Mouse (Mus musculus): ENCODE results near the gene Rap1a.

DNA sequence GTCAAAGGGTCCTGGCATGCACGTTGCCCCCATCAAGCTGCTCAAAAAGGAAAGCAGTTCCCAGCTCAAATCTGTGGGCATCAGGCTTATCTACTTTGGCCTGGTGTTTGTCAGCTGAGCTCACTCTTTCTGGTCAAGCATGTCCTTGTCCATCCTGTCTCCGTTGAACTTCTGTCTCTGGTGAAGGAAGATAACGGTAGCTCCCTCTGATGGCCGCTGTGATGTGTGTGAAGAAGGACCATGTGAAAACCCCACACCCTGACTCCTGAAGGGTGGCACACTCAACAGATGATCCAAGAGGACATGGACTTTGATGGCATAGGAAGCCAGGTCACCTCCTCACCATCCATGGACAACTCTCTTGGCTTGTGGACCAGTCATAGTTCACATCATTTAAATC, 82.4 kb downstream of the Rap1a start:
- TF ChIP-seq CHD2 (IDR thresholded peaks at IDR 0.05; ENCODE audit: low read length) (no peak), UBTF (IDR thresholded peaks at IDR 0.05; ENCODE audit: borderline replicate concordance, insufficient read depth, low read depth, low read length) (no peak), CTCF (IDR thresholded peaks at IDR 0.05 in 2 of 3, conservative IDR thresholded peaks at IDR 0.05 in 1 of 3; ENCODE audit: control insufficient read depth in 1 of 3, insufficient read depth in 1 of 3, low read depth in 2 of 3, low read length in 3 of 3, poor library complexity in 1 of 3, severe bottlenecking in 1 of 3) (0 out of 6 replicates have a peak, but pooled peaks of 1 of the 3 experiments have one; percentile 1), MAFK (IDR thresholded peaks at IDR 0.05; ENCODE audit: borderline replicate concordance, low read depth, low read length) (no peak), KAT2A (conservative IDR thresholded peaks at IDR 0.05; ENCODE audit: low read depth, low read length) (no peak), EP300 (IDR thresholded peaks at IDR 0.05; ENCODE audit: low read depth in 1 of 2, low read length in 2 of 2) (no peak), POLR2A (IDR thresholded peaks at IDR 0.05; ENCODE audit: control insufficient read depth in 1 of 2, insufficient read depth in 1 of 2, low read depth in 1 of 2, low read length in 2 of 2, poor library complexity in 1 of 2) (no peak), MYB (IDR thresholded peaks at IDR 0.05; ENCODE audit: low read depth, low read length) (no peak), GATA1 (IDR thresholded peaks at IDR 0.05; ENCODE audit: low read depth, low read length) (no peak), TCF12 (IDR thresholded peaks at IDR 0.05; ENCODE audit: low read depth, low read length) (no peak), CHD1 (IDR thresholded peaks at IDR 0.05; ENCODE audit: low read depth, low read length) (no peak)

All from MEL (cell line).